Mouse (Mus musculus) kidney, postnatal 10 days (tissue): ENCODE measurements around the gene Fbxl7.
A peak's percentile ranks its signal among the peaks of the same experiment; 100 is the strongest.

Experiments used
- DNase-seq: peaks from one replicate; pipeline ENCODE4 v3.0.0; 2021; ENCODE audit warnings: mixed read lengths

The Fbxl7 gene

DNA sequence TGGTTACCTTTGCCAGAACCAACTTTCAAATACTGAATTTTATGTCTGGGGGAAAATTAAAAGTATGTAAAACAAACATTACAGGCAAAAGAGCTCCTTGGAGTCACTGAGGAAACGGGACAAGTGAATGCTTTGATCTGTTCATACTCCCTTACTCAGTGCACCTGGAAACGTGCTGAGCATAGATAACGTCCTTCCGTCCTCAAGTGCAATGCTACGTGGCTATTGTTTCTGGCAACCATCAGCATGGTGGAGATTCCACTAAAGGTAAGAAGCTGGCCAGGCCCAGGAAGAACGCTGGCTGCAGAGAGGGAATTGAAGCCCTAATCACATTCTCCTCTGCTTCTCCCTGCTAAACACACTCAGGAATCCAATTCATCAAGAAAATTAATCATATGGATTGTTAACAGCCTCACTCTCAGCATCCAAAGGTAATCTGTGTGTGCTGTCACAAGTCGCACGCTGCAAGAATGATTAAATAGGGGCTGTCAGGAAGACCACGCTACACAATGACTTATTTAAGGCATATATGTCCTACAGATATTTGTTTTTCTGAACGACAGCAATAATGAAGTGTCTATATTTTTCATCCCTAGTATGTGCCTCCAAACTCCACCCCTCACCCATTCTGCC is 206.8 kb downstream of the Fbxl7 start:
- no peak for DNase-seq

GRCm38 (mm10) chr15:26687729-26688128 is 207.7 kb downstream of the Fbxl7 start:
- DNase-seq, result no peak

- DNase-seq, result no peak
These were observed 213.1 kb downstream of the Fbxl7 start for GRCm38 (mm10) chr15:26682279-26682678.

- peak; percentile 58 for DNase-seq
These were observed 222.0 kb downstream of the Fbxl7 start for GRCm38 (mm10) chr15:26673239-26673859.

DNA sequence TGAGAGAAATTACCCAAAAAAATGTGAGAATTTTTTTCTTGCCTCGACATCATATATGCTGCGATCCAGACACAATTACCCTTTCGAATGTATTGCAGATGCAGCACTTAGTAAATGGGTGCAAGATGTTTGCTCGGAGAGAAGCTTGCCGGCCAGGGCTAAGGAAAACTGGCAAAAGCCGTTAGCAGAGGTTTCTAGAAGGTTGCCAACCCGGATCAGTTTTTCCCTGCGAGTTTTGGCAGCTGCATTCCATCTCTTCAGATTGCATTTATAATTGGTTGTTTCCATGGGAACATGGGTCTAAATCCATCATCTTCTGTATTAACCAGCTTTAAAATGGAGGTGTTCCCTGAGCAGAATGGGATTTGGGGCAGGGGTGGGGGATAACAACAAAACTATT is 240.4 kb downstream of the Fbxl7 start:
- no peak for DNase-seq

DNA sequence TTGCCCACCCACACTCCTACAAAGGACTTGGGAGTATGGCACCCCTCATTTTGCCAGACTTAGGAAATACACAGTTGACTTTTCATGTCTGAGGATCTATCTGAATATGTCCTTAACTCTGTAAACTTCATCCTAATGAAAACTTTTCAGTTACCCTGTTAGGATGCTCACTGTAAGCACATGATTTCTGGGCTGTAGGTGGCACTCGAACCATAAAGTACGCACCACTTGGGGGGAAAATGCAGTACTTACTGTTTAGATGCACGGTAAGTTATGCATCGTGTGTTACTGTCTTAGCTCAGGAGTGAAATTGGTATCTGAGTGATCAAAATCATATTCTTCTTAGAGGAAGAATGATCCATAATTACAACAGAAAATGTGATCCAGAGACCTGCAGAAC is 252.8 kb downstream of the Fbxl7 start:
- DNase-seq, result no peak

GRCm38 (mm10) chr15:26639726-26640125 is 255.7 kb downstream of the Fbxl7 start:
- DNase-seq, result no peak

DNA sequence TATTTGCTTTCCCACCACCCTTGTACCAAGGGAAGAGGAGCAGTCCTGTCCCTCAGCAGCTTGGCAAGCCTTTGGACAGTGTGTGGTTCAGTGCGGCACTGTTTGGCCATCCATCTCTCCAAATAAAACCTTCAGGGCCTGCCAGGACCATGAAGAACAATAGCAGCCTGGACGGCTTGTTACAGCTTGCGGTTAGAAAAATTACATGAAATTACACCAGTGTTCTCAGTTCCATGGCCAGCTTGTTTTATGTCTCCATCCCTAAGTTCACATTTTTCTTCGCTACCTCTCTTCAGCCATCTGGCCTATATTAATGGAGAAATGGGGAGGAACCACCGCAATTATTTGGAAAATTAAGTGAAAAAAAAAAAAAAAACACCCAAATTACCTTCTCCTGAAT is 259.8 kb downstream of the Fbxl7 start:
- DNase-seq, result no peak

- DNase-seq, result no peak
These were observed 267.2 kb downstream of the Fbxl7 start for GRCm38 (mm10) chr15:26628181-26628580.

- DNase-seq, result no peak
These were observed 272.1 kb downstream of the Fbxl7 start for GRCm38 (mm10) chr15:26623242-26623641.

- DNase-seq, result peak; percentile 79
These were observed 275.1 kb downstream of the Fbxl7 start for GRCm38 (mm10) chr15:26620279-26620678.

GRCm38 (mm10) chr15:26619221-26619620 is 276.2 kb downstream of the Fbxl7 start:
- DNase-seq, result peak; percentile 82

DNA sequence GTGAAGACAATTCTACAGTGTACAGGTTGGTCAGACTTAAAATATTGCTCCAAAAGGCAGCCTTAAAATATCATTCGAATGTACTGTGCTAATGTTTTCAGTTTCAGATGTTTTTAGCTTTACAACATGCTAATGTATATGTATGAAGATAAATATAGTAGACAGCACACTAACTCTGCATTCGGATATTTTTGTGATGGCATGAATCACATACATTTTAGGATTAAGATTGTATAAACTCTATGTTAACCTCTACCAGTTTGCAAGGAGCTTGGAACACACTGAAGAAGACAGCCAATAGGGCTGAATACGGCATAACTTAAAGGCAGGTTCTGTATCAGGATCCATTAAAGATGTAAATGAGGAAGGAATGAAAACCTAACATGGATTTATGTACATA is 299.1 kb downstream of the Fbxl7 start:
- DNase-seq, result no peak

- no peak for DNase-seq
These were observed 315.3 kb downstream of the Fbxl7 start for GRCm38 (mm10) chr15:26579947-26580709.

DNA sequence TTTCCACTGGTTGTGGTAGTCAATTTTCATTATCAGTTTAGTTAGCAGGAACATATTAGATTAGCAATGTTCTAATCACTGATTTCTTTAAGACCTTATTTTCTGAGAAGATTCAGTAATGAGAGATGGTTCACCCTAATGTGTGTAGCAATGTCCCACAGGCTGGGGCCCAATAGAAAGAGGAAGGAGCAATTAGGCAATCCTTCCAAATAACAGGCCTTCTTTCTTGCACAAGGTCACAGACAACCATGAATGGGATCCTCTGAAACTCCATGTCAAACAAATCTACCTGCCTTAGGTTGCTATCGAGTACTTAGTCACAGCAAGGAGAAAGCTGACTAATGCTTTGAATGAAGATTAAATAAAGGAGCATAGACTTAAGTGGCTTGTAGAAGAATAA is 316.9 kb downstream of the Fbxl7 start:
- DNase-seq, result no peak

DNA sequence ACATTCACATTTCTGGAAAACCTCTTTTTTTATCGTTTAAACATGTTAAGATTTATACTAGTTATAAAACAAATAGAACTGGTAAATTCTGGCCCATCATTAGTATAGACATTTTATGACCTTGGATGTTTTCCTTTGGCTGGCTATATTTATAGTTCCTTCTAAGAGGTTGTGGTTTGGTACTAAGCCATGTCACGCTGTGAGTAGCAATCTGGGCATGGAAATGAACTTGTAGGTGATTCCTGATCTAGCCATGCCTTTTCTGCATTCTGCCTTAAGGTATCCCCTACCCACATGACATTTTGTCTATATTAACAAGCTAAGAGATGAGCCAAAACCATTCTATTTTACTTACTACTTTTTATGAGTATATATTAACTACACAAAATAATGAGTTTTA is 329.3 kb downstream of the Fbxl7 start:
- no peak for DNase-seq

- DNase-seq, result no peak
These were observed 341.8 kb downstream of the Fbxl7 start for GRCm38 (mm10) chr15:26553620-26554019.

DNA sequence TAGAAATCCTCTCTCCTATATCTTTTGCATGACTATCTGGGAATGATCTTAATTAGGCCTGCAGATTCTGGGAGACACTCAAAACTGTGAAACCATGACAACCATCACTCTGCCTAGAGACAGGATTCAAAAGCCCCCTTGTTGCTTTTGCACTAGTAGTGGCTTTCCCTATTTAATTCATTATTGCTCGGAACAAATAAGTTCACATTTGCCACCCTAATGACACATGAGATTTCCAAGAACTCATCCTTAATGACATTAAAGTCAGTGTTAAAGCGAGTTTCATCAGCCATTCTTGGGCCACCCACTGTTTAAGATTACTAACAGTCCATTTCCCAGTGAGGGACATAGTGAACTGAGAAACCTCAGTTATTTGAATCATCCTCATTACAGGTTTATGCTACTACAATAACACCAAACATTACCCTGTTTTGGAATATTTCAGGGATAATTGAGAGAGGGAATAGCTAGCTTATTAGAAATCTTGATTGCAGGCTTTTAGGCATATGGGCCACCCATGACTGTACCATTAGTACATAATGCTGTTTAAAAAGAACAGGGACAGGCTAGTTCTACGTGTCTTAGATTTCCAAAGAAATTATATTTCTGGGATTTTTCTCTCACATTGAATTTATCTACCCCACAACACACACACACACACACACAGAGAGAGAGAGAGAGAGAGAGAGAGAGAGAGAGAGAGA is 361.2 kb downstream of the Fbxl7 start:
- no peak for DNase-seq

GRCm38 (mm10) chr15:26519220-26519631 is 376.2 kb downstream of the Fbxl7 start:
- peak; percentile 12 for DNase-seq

DNA sequence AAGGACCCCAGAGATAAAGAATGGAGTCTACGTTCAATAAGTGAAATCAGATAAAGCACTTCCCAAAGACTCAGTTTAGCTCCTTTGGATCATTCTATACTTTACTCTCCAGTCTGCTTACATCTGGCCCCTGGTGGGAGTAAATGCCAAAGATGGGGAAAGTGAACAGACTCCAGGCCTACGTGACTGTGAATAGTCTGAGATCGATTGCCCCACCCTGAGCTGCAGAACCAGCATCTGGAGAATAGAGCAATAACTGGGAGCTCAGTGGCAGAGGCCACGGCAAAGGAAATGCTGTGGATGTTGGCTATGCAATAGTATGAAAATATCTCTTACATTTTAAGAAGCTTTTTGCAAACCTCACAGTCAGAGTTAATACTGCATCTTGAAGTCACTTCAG is 394.4 kb downstream of the Fbxl7 start:
- DNase-seq, result no peak
